Mouse (Mus musculus) embryonic facial prominence, embryonic 10.5 days (tissue): ENCODE results near the gene Olfr374. TPM values are rescaled to one million over a fixed set of nuclear protein-coding genes. Genes with fewer than 3 reads are reported as not detected.

ENCODE experiments used
- DNase-seq: peaks from one replicate; pipeline ENCODE4 v3.0.0-alpha.2; 2017; ENCODE audit warnings: low spot score
- H3K27ac ChIP-seq: fragments of 300-500 bp; sonication (generic); replicated peaks from 2 replicates; pipeline ENCODE4 v1.5.1; 2016; ENCODE audit warnings: mild to moderate bottlenecking
- H3K27me3 ChIP-seq: fragments of 300-500 bp; sonication (generic); replicated peaks from 2 replicates; pipeline ENCODE4 v1.6.1; 2016; ENCODE audit warnings: low read depth, mild to moderate bottlenecking; ENCODE audit not compliant: poor library complexity, severe bottlenecking
- H3K36me3 ChIP-seq: fragments of 300-500 bp; sonication (generic); replicated peaks from 2 replicates; pipeline ENCODE4 v1.6.1; 2016; ENCODE audit warnings: mild to moderate bottlenecking, moderate library complexity
- H3K4me1 ChIP-seq: fragments of 300-500 bp; sonication (generic); 2 replicates; pipeline ENCODE4 v1.6.1; 2016
- H3K4me3 ChIP-seq: fragments of 300-500 bp; sonication (generic); 2 replicates; pipeline ENCODE4 v1.5.1; 2016; ENCODE audit warnings: mild to moderate bottlenecking, moderate library complexity
- H3K9me3 ChIP-seq: fragments of 300-500 bp; sonication (generic); 2 replicates; pipeline ENCODE4 v1.6.1; 2016; ENCODE audit warnings: mild to moderate bottlenecking
- WGBS: fragments of 180-500 bp; shearing (Covaris S2); methylation state at CpG from one replicate; pipeline ENCODE4 v1.1.7; 2016; 5-methylcytosine and 5-hydroxymethylcytosine counted together
- polyA plus RNA-seq: library from polyadenylated mRNA; unstranded; fragments of >200 nt; fragmentation: Nextera tagmentation; extraction: Ambion mirVana; gene quantifications from 2 replicates; pipeline ENCODE4 v1.2.1, GENCODE M21; 2016

The Olfr374 gene
- polyA plus RNA-seq, 1 experiment from 2014 or later = not detected

GRCm38 (mm10) chr8:72160707-72161697 lies 54.2 kb downstream of the Olfr374 start, which contains the start of gene Rab8a:
Gene Rab8a (plus strand): TSS chr8:72161200.
- Histone ChIP-seq H3K9me3 (no peaks in the 10 kb centered on the region), H3K27me3 (no peaks in the 10 kb centered on the region), H3K4me1 (peaks cover 23% of the 10 kb centered on the region), H3K36me3 (peaks cover 32% of the 10 kb centered on the region), H3K4me3 (peak within 1 kb of the TSS; percentile 97), H3K27ac (peak within 1 kb of the TSS; percentile 92)
- DNase-seq = peak; percentile 100
- under 1% methylated on average over 82 of the region's 82 CpGs for WGBS

GRCm38 (mm10) chr8:72162821-72163220 lies 56.0 kb downstream of the Olfr374 start:
- H3K27ac ChIP-seq = no peak overlapping the region
- peaks cover 48% of the 10 kb centered on the region for H3K36me3 ChIP-seq
- H3K4me3 ChIP-seq = peak overlapping the region; percentile 97; the same call in 1 of the 2 replicates
- no peaks in the 10 kb centered on the region for H3K27me3 ChIP-seq
- no peak for DNase-seq
- H3K4me1 ChIP-seq = peaks cover 23% of the 10 kb centered on the region
- no peaks in the 10 kb centered on the region for H3K9me3 ChIP-seq

Other genes starting within 250 kb of the Olfr374 start
- gene Zfp709, start 225.0 kb upstream of the Olfr374 start, polyA plus RNA-seq = 4.6 and 5.5 TPM in 2 replicates
- 8.4 TPM in 2 replicates for gene Zfp882, start 198.4 kb upstream of the Olfr374 start, polyA plus RNA-seq
- gene Zfp617, start 198.4 kb upstream of the Olfr374 start, polyA plus RNA-seq = 33.0 and 33.1 TPM in 2 replicates
- 27.3 and 27.7 TPM in 2 replicates for gene Zfp961, start 156.0 kb upstream of the Olfr374 start, polyA plus RNA-seq
- 0.31 and 0.50 TPM in 2 replicates for gene Cyp4f18, start 97.4 kb upstream of the Olfr374 start, polyA plus RNA-seq
- not detected in 2 replicates for gene Olfr372, start 65.8 kb upstream of the Olfr374 start, polyA plus RNA-seq
- 0.04 TPM in 1 of 2 replicates, not detected in the other for gene Olfr373, start 23.9 kb upstream of the Olfr374 start, polyA plus RNA-seq
- gene Tpm4, start 27.9 kb downstream of the Olfr374 start, polyA plus RNA-seq = 749 and 797 TPM in 2 replicates
- gene Rab8a, start 54.2 kb downstream of the Olfr374 start, polyA plus RNA-seq = 130 and 139 TPM in 2 replicates
- not detected in 2 replicates for gene Hsh2d, start 82.6 kb downstream of the Olfr374 start, polyA plus RNA-seq
- not detected in 2 replicates for gene Cib3, start 105.8 kb downstream of the Olfr374 start, polyA plus RNA-seq
- gene Gm11034, start 106.6 kb downstream of the Olfr374 start, polyA plus RNA-seq = not detected in 2 replicates
- gene Fam32a, start 112.7 kb downstream of the Olfr374 start, polyA plus RNA-seq = 77.6 and 82.4 TPM in 2 replicates
- gene Ap1m1, start 133.0 kb downstream of the Olfr374 start, polyA plus RNA-seq = 139 and 144 TPM in 2 replicates
- 31.3 and 36.9 TPM in 2 replicates for gene Gm10282, start 198.2 kb downstream of the Olfr374 start, polyA plus RNA-seq
- gene Klf2, start 212.0 kb downstream of the Olfr374 start, polyA plus RNA-seq = 3.1 and 3.7 TPM in 2 replicates